Mouse (Mus musculus): ENCODE data around the gene Ap4b1.

- TF ChIP-seq CTCF (IDR thresholded peaks at IDR 0.05; ENCODE audit: borderline replicate concordance, insufficient read depth, low read length) (no peak), POLR2A (IDR thresholded peaks at IDR 0.05; ENCODE audit: low read depth, low read length) (no peak)
Measured at GRCm38 (mm10) chr3:103867424-103867971, 58.2 kb downstream of the Ap4b1 start.

Data from embryonic fibroblast, embryonic 13.5 days (primary cell).